Mouse (Mus musculus) forelimb bud, embryonic 11.5 days (tissue): ENCODE data around the gene Fam219a.

ENCODE experiments used
- DNase-seq: peaks from one replicate; pipeline ENCODE4 v3.0.0-alpha.2; 2012; ENCODE audit warnings: low read depth, low spot score

Gene Fam219a

GRCm38 (mm10) chr4:41554994-41555663 lies 14.2 kb downstream of the Fam219a start:
- DNase-seq = no peak

DNA sequence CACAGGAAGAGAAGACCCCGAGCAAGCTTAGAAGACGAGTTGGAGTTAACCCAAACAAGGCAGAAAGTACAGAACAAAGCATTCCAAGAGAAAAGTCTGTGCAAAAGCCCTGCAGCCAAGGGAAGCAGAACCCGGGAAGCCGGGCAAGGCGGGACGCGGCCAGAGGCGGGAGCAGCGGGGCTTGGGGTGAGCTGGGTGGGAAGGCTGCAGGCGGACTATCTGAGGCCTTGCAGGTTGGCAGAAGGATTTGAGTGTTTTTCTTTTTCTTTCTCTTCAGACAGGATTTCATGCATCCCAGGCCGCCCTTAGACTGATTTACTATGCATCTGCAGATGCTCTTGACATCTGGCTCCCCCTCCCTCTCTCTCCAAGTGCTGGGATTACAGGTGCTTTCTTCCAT lies 16.2 kb downstream of the Fam219a start:
- DNase-seq = peak; percentile 29

DNA sequence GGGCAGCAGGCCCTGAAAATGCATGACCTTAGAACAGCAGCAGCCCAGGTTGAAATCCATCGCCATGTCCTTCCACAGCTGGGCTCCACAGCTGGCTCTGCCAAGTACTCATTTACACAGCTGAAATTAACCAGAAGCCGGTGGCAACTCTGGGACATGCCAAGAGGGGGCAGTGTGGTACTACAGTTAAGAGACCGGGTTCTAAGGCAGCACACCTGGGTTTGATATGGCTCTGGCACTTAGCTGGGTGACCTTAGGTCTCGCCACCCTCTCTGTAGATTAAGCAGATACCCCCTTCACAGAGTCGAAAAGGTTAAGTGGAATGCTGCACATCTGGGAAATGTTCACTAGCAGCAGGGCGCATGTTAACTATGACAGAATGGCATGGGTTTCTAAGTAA lies 16.8 kb downstream of the Fam219a start:
- DNase-seq = peak; percentile 93

GRCm38 (mm10) chr4:41547086-41547485 lies 22.3 kb downstream of the Fam219a start:
- DNase-seq = no peak

DNA sequence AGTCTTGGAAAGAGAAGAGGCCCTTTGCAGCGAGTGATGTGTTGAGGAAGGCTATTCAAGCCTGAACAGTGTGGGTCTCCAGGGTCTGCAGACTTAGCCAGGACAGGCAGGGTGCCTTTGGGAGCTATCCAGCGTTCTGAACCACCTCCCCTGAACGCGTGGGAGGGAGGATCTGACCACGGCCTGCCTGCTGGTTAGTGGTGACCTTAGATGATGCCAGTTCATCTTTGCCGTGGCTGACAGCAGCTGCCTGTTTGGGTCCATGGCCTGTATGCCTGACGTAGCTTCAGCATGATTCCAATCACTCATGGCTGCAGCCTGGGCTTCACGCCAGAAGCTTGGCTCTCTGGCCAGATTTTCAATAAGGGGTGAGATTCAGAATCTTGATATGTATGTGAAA lies 23.4 kb downstream of the Fam219a start:
- DNase-seq = peak; percentile 69

GRCm38 (mm10) chr4:41542136-41542535 lies 27.2 kb downstream of the Fam219a start:
- no peak for DNase-seq

DNA sequence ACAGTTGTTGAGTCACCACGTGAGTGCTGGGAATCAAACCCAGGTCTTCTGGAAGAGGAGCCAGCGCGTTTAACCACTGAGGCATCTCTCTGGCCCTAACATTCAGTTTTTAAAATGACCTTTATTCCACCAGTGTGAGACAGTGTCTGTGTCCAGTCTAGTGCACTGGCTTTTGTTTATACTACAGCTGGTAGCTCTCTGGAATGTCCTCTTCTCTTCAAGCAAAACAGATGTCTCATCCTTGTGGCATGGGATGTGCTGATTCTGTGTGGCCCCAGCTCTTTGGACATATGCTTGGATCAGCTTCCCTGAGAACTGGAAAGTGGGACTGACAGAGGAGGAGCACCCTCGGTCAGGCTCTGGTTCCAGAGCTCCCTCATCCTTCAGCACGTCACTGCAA lies 34.5 kb downstream of the Fam219a start:
- no peak for DNase-seq

DNA sequence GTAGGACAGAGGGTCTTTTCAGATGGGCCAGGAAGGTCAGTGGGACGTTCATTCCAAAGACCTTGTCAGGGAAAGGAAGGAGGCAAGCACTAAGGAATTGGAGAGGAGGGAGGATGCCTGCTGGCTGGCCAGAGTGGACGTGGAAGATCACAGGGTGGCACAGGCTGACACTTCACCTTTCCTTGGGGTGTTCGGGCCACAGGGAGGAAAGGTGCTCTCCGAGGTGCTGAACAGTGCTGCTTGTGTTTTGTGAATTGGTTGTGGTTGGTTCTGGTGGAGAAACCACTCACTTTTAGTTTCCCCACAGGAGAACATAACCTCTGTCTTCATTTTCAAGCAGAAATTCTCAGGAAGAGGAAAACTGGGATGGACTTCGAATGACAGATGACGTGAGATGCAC lies 36.9 kb downstream of the Fam219a start:
- DNase-seq = peak; percentile 72

DNA sequence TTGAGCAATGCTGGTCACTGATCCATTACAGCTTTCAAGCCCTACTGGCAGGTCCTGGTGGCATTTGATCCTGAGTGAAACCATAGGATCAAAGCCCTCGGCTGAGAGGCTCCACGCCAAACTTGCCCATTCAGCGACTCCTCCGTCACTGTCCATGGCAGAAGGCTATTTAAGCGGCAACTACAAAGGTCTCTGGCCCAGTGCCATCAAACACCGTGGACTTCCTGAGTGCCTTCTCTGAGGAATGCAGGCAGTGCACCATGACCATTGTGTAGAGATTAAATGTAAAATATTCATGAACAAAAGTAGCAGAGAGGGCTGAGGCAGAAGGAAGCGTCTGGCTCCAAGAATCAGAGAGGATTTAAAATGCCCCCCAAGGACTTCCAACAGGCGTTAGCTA lies 41.3 kb downstream of the Fam219a start:
- DNase-seq = no peak

DNA sequence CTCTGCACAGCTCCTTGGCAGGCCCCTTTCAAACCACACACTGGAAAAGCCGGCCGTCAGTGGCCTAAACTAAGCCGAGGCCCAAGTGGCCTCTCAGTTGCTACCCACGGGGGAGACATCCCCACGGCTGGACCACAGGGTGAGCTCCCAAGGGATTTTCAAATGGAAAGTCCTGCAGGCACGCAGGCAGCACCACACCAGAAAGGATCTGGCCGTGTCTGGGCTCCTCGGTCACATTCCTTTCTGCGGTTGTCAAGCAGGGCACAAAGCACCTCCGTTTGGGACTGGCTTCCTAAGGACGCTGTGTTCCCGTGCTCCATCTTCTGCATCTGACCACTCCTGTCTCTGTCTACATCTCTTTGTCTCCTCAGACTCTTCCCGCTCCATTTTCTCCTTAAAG lies 42.3 kb downstream of the Fam219a start:
- DNase-seq = no peak

DNA sequence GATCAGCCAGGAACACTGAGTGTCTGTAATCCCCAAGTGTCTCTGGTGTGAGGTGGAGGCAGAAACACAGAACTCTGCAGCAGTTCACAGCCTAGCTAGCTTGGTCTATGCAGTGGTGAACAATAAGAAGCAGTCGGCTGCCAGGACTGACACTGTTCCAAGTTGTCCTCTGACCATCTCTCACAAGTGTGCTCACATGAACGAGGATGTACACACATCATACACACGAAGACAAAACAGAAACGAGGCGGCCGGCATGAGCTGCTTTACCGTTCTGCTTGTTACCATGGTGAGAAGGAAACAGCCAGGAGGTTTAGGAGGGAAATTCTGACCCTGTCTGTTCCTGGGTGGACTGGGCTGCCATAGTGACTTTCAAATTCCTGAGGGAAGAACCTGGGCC lies 42.8 kb downstream of the Fam219a start:
- DNase-seq = no peak

- no peak for DNase-seq
Observed at GRCm38 (mm10) chr4:41524829-41525228, 44.5 kb downstream of the Fam219a start.

GRCm38 (mm10) chr4:41523839-41524238 lies 45.5 kb downstream of the Fam219a start:
- no peak for DNase-seq

- DNase-seq = no peak
Observed at GRCm38 (mm10) chr4:41522788-41523187, 46.5 kb downstream of the Fam219a start.

GRCm38 (mm10) chr4:41522136-41522535 lies 47.2 kb downstream of the Fam219a start:
- DNase-seq = no peak

DNA sequence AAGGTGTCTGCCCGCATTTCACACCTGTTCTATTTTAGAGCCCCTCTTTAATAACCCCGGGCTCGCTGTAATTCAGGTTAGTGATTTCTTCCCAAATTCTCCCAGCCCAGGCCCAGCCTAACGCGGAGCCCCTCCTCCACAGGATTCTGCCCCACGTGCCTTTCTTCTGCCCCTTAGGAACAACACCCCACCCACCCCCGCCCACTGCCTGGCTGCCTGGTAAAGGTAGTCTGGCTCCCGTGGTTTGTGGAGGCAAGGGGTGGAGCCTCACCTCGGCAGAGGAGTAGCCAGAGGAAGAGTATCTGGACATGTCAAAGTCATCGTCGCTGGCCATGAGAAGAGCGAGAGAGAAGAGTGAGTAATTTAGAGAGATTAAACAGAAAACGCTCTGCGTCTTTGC lies 48.7 kb downstream of the Fam219a start:
- no peak for DNase-seq

DNA sequence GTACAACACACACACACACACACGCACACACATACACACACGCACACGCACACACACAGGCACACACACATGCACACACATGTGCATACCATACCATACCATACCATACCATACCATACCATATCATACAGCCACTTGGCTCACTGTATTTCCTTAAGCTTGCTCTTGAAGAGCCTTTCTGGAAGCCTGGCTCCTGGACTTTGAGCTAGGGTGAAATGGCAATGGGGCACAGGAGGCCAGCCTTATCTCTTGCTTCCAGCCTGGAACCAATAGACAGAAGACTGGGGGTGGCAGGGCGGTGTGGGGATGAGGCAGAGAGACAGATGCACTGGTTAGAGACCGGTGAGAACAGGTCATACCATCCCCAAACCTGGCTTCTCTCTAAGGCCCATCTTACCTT lies 50.1 kb downstream of the Fam219a start:
- DNase-seq = no peak

- DNase-seq = no peak
Observed at GRCm38 (mm10) chr4:41518349-41518748, 51.0 kb downstream of the Fam219a start.

- DNase-seq = no peak
Observed at GRCm38 (mm10) chr4:41517233-41517632, 52.1 kb downstream of the Fam219a start, which contains the start of gene 1110017D15Rik. 1110017D15Rik (minus strand) TSS chr4:41517333.

GRCm38 (mm10) chr4:41513714-41514113 lies 55.6 kb downstream of the Fam219a start:
- DNase-seq = peak; percentile 43

DNA sequence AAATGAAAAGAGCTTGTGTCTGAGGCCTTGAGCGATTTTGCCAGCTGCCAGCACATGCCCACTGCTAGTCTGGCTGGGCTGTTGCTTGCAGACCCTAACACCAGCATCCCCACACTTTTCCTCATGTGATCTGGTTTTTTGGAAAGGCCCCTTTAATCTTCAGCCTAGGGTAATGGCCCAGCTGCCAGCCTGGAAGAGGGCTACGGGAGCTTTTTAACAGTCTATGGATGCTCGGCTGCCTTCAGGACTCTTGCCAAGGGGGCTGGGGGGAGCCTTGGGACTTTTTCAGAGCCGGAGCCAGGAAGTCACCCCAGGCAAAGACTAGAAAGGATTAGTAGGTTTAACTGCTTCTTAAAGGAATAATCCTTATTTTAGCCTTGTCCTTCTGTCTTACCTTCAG lies 56.0 kb downstream of the Fam219a start:
- no peak for DNase-seq

GRCm38 (mm10) chr4:41507998-41508397 lies 61.3 kb downstream of the Fam219a start:
- no peak for DNase-seq

GRCm38 (mm10) chr4:41507326-41507924 lies 61.9 kb downstream of the Fam219a start:
- DNase-seq = peak; percentile 40

- DNase-seq = peak; percentile 79
Observed at GRCm38 (mm10) chr4:41506906-41507305, 62.4 kb downstream of the Fam219a start.
